Mouse (Mus musculus) forebrain, embryonic 15.5 days (tissue): Measurements from ENCODE around the gene Armc7. TPM values are rescaled to one million over a fixed set of nuclear protein-coding genes. Genes with fewer than 3 reads are reported as not detected.

Experiments
- ATAC-seq: fragments of 200-750 bp; cut with Nextera tagmentation; replicated peaks from 2 replicates; pipeline ENCODE4 v1.8.0; 2017; ENCODE audit warnings: mild to moderate bottlenecking, moderate TSS enrichment, moderate library complexity
- H3K27ac ChIP-seq: fragments of 300-500 bp; sonication (generic); replicated peaks from 2 replicates; pipeline ENCODE4 v1.5.1; 2015; ENCODE audit warnings: mild to moderate bottlenecking, inconsistent platforms
- H3K27me3 ChIP-seq: fragments of 300-500 bp; sonication (generic); 2 replicates; pipeline ENCODE4 v1.6.1; 2015; ENCODE audit warnings: inconsistent platforms
- H3K36me3 ChIP-seq: fragments of 300-500 bp; sonication (generic); 2 replicates; pipeline ENCODE4 v1.6.1; 2015; ENCODE audit warnings: mild to moderate bottlenecking, inconsistent platforms
- H3K4me1 ChIP-seq: fragments of 300-500 bp; sonication (generic); 2 replicates; pipeline ENCODE4 v1.6.1; 2015; ENCODE audit warnings: inconsistent platforms
- H3K4me2 ChIP-seq: fragments of 300-500 bp; sonication (generic); replicated peaks from 2 replicates; pipeline ENCODE4 v1.6.1; 2015; ENCODE audit warnings: mild to moderate bottlenecking, inconsistent platforms
- H3K4me3 ChIP-seq: fragments of 300-500 bp; sonication (generic); 2 replicates; pipeline ENCODE4 v1.5.1; 2015; ENCODE audit warnings: mild to moderate bottlenecking, inconsistent platforms
- H3K9ac ChIP-seq: fragments of 300-500 bp; sonication (generic); replicated peaks from 2 replicates; pipeline ENCODE4 v1.6.1; 2015; ENCODE audit warnings: mild to moderate bottlenecking, inconsistent platforms
- H3K9me3 ChIP-seq: fragments of 300-500 bp; sonication (generic); 2 replicates; pipeline ENCODE4 v1.6.1; 2016; ENCODE audit warnings: inconsistent platforms
- WGBS: fragments of 180-500 bp; shearing (Covaris S2); methylation state at CpG from one replicate; pipeline ENCODE4 v1.1.7; 2015; ENCODE audit warnings: mixed read lengths; 5-methylcytosine and 5-hydroxymethylcytosine counted together
- polyA plus RNA-seq: library from polyadenylated mRNA; unstranded; fragments of >200 nt; fragmentation: Nextera tagmentation; extraction: Ambion mirVana; gene quantifications from 2 replicates; pipeline ENCODE4 v1.2.1, GENCODE M21; 2015

The Armc7 gene
- polyA plus RNA-seq, 1 experiment from 2014 or later: 15.6 TPM

DNA sequence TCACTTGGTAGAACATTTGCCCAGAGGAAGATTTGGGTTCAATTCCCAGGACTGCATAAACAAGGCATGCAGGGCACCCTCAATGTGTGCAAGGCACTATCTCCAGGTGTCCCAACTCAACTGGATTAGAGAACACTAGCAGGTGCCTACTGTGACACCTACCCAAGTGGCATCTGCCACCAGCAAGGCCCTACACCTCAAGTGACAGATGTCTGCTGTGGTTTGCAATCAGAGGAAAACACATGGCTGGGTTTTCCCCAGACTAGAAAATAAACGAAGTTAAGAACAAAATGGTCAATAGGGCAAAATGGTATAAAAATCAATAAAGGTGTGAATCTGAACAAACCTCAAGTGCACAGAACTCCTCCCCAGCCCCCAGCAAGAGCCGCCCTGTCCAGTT is 32.6 kb downstream of the Armc7 start:
- H3K4me1 ChIP-seq: peaks cover 77% of the 10 kb centered on the region
- no peak overlapping the region for H3K4me2 ChIP-seq
- peaks cover 8% of the 10 kb centered on the region for H3K36me3 ChIP-seq
- ATAC-seq: no peak
- no peaks in the 10 kb centered on the region for H3K9me3 ChIP-seq
- no peak overlapping the region for H3K9ac ChIP-seq
- H3K27me3 ChIP-seq: no peaks in the 10 kb centered on the region
- no peak overlapping the region for H3K27ac ChIP-seq
- 78% methylated on average over 2 of the region's 2 CpGs for WGBS
- H3K4me3 ChIP-seq: no peak overlapping the region

DNA sequence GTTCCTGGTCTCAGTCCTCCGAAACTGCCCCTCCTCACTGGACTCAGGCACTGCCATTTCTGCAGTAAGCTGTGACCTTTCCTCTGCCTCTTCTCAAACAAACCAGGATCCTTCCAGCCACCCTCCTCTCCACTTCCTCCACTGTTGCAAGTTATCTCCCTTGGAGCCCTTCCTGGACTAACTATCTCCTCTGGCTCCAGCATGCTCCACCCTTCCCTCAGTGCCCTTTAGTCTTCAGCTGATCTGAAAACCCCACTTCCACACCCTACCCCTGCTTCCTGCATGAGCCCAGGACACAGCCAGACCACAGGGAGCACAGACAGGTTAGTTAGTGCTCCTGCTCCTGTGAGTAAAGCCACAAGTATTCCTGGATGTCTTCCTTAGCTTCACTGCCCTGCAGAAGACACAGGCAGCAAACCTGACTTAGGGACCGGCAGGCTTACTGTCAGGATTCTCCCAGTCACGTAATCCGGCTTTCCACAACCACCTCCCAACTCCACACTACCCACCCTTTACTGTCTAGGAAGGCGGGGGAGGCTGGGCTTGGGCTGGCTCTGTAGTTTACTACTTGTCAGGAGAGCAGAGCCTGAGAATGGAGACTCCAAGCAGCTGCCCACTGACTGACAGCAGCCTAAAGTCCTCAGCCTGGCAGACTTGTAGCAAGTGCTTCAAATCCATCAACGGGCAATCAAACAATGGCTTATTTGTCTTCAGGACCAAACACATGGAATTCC is 34.5 kb downstream of the Armc7 start:
- Histone ChIP-seq H3K9me3 (no peaks in the 10 kb centered on the region), H3K4me1 (peaks cover 64% of the 10 kb centered on the region), H3K4me3 (peak overlapping the region; percentile 84), H3K9ac (peak overlapping the region; percentile 99), H3K27me3 (no peaks in the 10 kb centered on the region), H3K36me3 (0 out of 2 replicates have a peak, but pooled peaks cover 2% of the 10 kb centered on the region), H3K4me2 (peak overlapping the region; percentile 77), H3K27ac (0 out of 2 replicates have a peak overlapping the region, but pooled peaks have one; percentile 38)
- ATAC-seq: no peak
- 23% methylated on average over 6 of the region's 6 CpGs for WGBS

DNA sequence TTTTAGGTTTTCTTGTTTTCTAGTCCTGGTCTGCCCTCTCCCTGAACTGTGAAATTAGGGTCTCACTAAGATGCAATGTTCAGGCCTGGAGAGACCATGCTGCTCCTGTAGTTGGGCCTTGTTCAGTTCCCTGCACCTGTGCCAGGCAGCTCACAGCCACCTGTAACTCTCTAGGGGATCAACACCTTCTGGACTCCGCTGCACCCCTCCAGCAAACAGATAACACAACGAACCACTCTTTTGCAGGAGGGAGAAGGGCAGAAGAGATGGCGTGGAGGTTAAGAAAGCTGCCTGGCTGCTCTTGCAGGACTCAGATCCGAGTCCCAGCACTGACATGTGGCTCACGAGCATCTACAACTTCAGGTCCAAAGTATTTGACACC is 35.0 kb downstream of the Armc7 start:
- Histone ChIP-seq H3K9ac (peak overlapping the region; percentile 99), H3K27ac (0 out of 2 replicates have a peak overlapping the region, but pooled peaks have one; percentile 38), H3K27me3 (no peaks in the 10 kb centered on the region)

DNA sequence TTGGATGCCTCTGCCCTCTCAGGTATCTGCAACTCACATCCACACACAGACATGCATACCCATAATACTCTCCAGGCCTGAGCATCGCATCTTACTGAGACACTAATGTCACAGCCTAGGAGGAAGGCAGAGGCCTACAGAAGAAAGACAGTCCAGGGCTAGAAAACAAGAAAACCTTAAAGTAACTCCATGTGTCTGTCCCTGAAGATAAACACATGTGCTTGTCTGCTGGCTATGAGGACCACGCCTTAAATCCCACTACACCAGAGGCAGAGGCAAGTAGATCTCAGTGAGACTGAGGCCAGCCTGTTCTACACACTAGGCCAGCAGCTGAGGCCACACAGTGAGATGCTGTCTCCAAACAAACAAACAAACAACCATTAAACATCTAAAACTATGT is 35.7 kb downstream of the Armc7 start:
- H3K27me3 ChIP-seq: no peaks in the 10 kb centered on the region
- no peaks in the 10 kb centered on the region for H3K36me3 ChIP-seq
- no peak overlapping the region for H3K27ac ChIP-seq
- WGBS: 43% methylated on average over 2 of the region's 2 CpGs
- H3K4me2 ChIP-seq: peak overlapping the region; percentile 77
- no peaks in the 10 kb centered on the region for H3K9me3 ChIP-seq
- peak overlapping the region; percentile 84 for H3K4me3 ChIP-seq
- peaks cover 59% of the 10 kb centered on the region for H3K4me1 ChIP-seq
- ATAC-seq: no peak
- H3K9ac ChIP-seq: peak overlapping the region; percentile 99

More for the DNA sequence above, 35.0 kb downstream of the Armc7 start:
- H3K9me3 ChIP-seq: no peaks in the 10 kb centered on the region
- peak overlapping the region; percentile 84 for H3K4me3 ChIP-seq
- H3K4me1 ChIP-seq: peaks cover 63% of the 10 kb centered on the region
- peak overlapping the region; percentile 77 for H3K4me2 ChIP-seq
- ATAC-seq: no peak
- no peaks in the 10 kb centered on the region for H3K36me3 ChIP-seq
- 42% methylated on average over 5 of the region's 5 CpGs for WGBS

DNA sequence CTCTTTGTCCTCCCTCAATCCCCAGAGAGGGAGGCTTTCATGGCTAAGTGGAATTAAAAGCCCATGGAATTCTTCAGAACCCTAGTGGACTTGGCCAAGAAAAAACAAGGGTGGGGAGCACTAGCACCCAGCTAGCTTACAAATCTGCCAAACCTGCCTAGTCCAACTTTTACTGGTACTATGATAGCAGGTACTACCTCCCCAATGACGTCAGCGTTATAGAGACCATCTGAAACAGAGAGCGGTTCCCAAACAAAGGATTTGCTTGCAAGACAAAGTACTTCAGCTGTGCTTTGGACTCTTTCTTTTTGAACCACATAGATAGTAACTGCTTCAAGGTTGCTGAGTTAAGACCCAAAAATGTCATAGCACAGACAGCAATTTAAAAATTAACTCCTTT is 36.5 kb downstream of the Armc7 start:
- Histone ChIP-seq H3K9ac (peak overlapping the region; percentile 99), H3K36me3 (no peaks in the 10 kb centered on the region), H3K9me3 (no peaks in the 10 kb centered on the region), H3K4me2 (peak overlapping the region; percentile 77), H3K27ac (peak overlapping the region; percentile 89), H3K27me3 (no peaks in the 10 kb centered on the region), H3K4me3 (peak overlapping the region; percentile 84), H3K4me1 (peaks cover 51% of the 10 kb centered on the region)
- no peak for ATAC-seq
- WGBS: 7% methylated on average over 3 of the region's 3 CpGs

DNA sequence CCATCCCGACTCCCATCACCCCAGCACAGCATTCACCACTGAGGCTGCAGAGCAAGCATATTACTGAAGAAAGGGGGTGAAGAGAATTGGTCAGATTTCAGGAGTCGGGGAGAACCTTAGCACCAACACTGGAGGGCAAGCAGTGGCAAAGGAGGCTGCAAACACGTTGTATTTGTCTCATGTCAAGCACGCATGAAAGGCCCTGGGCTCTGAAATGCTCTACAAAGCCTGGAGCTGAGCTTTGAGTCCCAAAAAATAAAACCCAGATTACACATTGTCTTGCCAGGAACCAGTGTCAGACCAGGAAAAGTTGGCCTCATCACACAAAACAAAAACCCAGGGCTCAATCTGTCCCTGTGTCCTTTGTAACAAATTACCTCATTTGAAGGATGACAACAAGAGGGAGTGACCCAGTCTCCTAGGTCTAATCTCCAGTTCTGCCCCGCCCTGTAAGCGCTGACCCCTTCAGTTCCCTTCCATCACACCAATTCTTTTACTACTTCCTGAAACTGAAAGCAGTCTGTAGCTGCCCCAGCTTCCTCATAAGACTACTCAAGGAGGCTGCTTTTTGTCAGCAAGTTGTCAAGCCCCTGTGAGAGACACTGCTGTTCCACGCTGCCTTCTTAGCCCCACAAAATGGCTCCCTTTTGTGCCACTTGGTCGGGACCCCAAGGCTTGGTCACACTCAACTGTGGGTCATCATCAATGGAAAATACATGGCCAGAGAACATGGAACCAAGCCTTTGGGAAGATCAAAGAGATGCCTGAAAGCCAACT is 37.1 kb downstream of the Armc7 start:
- Histone ChIP-seq H3K9me3 (no peaks in the 10 kb centered on the region), H3K4me3 (peak overlapping the region; percentile 84), H3K4me1 (peaks cover 45% of the 10 kb centered on the region), H3K27ac (peak overlapping the region; percentile 89), H3K36me3 (no peaks in the 10 kb centered on the region), H3K4me2 (peak overlapping the region; percentile 77), H3K27me3 (no peaks in the 10 kb centered on the region), H3K9ac (peak overlapping the region; percentile 99)
- no peak for ATAC-seq
- WGBS: 4% methylated on average over 8 of the region's 8 CpGs

DNA sequence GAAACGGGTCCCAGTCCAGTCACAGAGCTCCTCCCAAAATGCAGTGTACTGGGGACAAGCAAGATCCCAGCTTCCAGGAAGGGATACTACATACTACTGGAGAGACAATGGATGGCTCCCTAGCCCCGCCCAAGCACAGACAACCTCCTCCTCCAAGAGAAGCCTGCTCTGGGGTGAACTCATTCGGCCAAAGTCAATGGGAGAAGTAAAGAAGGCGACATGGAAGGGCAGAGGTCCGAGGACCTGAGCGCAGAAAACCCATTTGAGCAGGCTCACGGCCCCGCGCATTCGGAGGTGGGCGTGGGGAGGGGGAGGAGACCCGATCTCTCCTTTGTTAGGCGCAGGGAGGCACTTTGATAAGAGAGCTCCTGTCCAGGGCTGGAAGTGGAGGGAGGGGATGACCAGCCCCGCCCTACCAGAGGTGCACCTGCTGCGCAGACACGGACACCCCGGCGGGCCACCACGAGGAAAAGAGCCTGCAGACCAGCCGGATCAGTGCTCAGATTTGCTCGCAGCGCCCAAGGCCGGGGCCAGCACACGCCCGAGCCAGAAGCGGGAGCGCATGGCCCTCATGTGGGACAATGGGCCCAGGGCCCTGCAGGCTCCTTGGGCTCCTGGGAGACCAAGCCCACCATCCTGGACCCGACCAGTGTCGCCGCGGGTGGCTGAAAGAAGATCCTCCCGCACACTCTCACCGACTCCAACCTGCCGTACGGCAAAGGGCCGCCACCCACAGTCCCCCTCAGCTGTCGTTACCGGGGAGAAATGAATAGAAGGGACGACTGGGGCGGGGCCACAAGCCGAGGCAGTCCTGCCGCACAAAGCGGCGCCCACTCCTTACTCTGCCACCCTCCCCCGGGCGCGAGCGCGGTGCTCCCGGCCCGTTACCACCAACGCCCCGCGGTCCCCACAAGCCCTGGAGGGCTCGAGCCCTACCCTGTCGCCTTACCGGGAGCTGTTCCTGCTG is 38.1 kb downstream of the Armc7 start:
- no peaks in the 10 kb centered on the region for H3K27me3 ChIP-seq
- H3K4me3 ChIP-seq: peak overlapping the region; percentile 84
- no peaks in the 10 kb centered on the region for H3K9me3 ChIP-seq
- peak overlapping the region; percentile 99 for H3K9ac ChIP-seq
- peak overlapping the region; percentile 77 for H3K4me2 ChIP-seq
- no peaks in the 10 kb centered on the region for H3K36me3 ChIP-seq
- peak; percentile 64 for ATAC-seq
- peak overlapping the region; percentile 89 for H3K27ac ChIP-seq
- peaks cover 35% of the 10 kb centered on the region for H3K4me1 ChIP-seq
- WGBS: under 1% methylated on average over 57 of the region's 57 CpGs

DNA sequence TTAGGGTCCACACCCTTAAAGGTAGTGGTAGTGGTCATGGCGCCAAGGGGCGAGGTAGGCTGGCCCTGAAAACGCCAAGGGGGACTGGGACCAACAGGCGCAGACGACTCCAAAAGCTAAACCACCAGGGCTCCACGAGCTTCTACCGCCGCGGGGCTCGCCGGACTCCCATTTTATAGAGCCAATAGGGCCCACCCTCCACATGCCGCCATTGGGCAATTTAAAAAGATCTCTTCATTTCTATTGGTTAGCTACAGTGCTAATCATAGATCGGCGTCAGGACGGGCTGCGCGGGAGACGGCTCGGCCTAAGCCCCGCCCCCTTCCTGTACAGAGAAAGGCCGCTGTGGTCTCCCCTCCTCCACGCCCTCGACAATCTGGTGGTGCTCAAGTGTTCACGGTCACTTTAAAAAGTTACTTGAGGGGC is 38.8 kb downstream of the Armc7 start, which contains the start of gene Jpt1:
TSS of gene Jpt1 (minus strand) at position 150 of the 426 bp plus-strand sequence.
- ATAC-seq: peak; percentile 98
- no peaks in the 10 kb centered on the region for H3K9me3 ChIP-seq
- H3K4me2 ChIP-seq: peak within 1 kb of the TSS; percentile 77
- peak within 1 kb of the TSS; percentile 99 for H3K9ac ChIP-seq
- no peaks in the 10 kb centered on the region for H3K36me3 ChIP-seq
- under 1% methylated on average over 24 of the region's 24 CpGs for WGBS
- peak within 1 kb of the TSS; percentile 84 for H3K4me3 ChIP-seq
- peaks cover 30% of the 10 kb centered on the region for H3K4me1 ChIP-seq
- no peaks in the 10 kb centered on the region for H3K27me3 ChIP-seq
- peak within 1 kb of the TSS; percentile 89 for H3K27ac ChIP-seq

DNA sequence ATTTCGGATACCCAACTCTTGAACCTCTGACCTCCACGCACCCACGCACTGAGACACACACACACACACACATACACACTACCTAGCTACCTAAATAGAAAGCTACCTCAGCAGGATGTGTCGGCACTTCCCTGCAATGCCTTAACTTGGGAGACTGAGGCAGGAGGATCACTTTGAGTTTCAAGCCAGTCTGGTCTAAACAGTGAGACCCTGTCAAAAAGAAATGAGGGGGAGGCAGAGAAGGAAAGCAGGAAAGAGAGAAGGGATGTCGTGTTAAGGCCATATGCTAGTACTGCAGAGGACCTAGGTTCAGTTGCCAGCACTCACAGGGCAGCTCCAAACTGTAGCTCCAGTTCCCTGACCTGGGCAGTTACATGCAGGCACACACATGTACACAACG is 39.6 kb downstream of the Armc7 start:
- Histone ChIP-seq H3K27me3 (no peaks in the 10 kb centered on the region), H3K9ac (no peak overlapping the region), H3K9me3 (no peaks in the 10 kb centered on the region), H3K4me3 (no peak overlapping the region), H3K4me1 (peaks cover 26% of the 10 kb centered on the region), H3K27ac (no peak overlapping the region), H3K36me3 (0 out of 2 replicates have a peak, but pooled peaks cover 3% of the 10 kb centered on the region), H3K4me2 (no peak overlapping the region)
- ATAC-seq: no peak
- 62% methylated on average over 6 of the region's 6 CpGs for WGBS

DNA sequence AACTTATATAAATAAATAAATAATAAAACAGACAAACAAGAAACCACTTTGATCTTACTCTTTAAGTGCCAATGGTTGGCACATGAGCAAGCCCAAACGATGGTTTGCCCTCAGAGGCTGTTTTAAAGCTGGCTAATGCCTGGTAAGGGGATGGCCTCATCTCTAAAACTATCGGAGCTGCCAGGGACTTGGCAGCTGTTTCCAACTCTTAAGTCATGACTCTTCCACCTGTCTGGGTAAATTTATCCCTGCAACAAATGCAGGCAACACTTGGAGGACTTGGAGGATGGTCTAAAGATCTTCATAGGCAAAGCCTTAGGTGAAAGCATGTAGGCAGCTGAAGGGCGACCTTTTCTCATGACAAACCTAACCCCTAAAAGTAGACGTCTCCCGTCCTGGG is 41.5 kb downstream of the Armc7 start:
- Histone ChIP-seq H3K9me3 (no peaks in the 10 kb centered on the region), H3K4me2 (no peak overlapping the region), H3K36me3 (peaks cover 6% of the 10 kb centered on the region; the same call in 1 of the 2 replicates), H3K27me3 (no peaks in the 10 kb centered on the region), H3K9ac (no peak overlapping the region), H3K4me1 (peaks cover 6% of the 10 kb centered on the region), H3K27ac (no peak overlapping the region), H3K4me3 (no peak overlapping the region)
- WGBS: 83% methylated on average over 5 of the region's 5 CpGs
- ATAC-seq: no peak

DNA sequence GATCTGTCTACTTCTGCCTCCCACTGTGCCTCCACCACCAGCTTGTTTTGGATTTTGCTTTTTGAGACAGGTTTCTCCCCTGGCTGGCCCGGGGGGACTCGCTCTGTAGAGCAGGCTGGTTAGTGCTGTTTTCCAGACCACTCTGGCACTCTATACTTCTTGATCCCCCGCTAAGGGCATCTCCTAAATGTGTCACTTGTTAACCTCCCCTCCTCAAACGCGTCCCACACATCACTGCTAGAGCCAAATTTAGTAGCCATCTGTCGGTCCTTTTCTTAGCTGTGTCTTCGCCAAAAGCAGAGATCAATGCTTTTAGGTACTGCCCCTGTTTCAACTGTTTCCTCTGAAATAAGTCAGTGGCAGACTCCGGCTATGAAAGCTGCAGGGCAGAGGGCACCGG is 43.2 kb downstream of the Armc7 start:
- H3K27ac ChIP-seq: no peak overlapping the region
- H3K27me3 ChIP-seq: no peaks in the 10 kb centered on the region
- no peak overlapping the region for H3K4me3 ChIP-seq
- no peak overlapping the region for H3K4me2 ChIP-seq
- WGBS: 76% methylated on average over 9 of the region's 9 CpGs
- ATAC-seq: no peak
- H3K4me1 ChIP-seq: 0 out of 2 replicates have a peak, but pooled peaks cover 5% of the 10 kb centered on the region
- H3K36me3 ChIP-seq: peaks cover 15% of the 10 kb centered on the region
- H3K9me3 ChIP-seq: no peaks in the 10 kb centered on the region
- no peak overlapping the region for H3K9ac ChIP-seq
